Mouse (Mus musculus): Measurements from ENCODE around the gene Chmp4b.

GRCm38 (mm10) chr2:154642005-154642459, 9.5 kb upstream of the Chmp4b start:
- TF ChIP-seq CTCF (conservative IDR thresholded peaks at IDR 0.05; ENCODE audit: insufficient read depth, insufficient read length, low read depth, low read length) (no peak), POLR2A (IDR thresholded peaks at IDR 0.05; ENCODE audit: low read depth, low read length) (no peak)

Measured in kidney, adult 2 months (tissue).